Comparison of ENCODE assay signal across 10 mouse cellular contexts in genomic region chr1:24230428-24230827, GRCm38 (mm10). TPM values are rescaled to one million over a fixed set of nuclear protein-coding genes. Genes with fewer than 3 reads are reported as not detected.
DNase-seq lines count a peak whose midpoint lies in the region; ATAC-seq lines count a peak whose summit lies in the region.
"Had no signal": no experiment of that assay in that cellular context is flagged by ENCODE, and none has a peak within 500 bp of the region (broad histone marks: within the 10 kb centered on the region; RNA-seq: fewer than 3 reads in every experiment).

No protein-coding gene starts in this region.

- no peak overlapping the region for H3K4me3 ChIP-seq in heart, embryonic 10.5 days
- no peak overlapping the region for H3K4me3 ChIP-seq in embryonic facial prominence, embryonic 15.5 days (replicated peaks)

- peaks cover 8% of the 10 kb centered on the region for H3K4me1 ChIP-seq in heart, embryonic 10.5 days
- H3K4me1 ChIP-seq in embryonic facial prominence, embryonic 15.5 days, result peaks cover 19% of the 10 kb centered on the region

- no peak for DNase-seq in heart, embryonic 10.5 days (ENCODE audit: low spot score)
- DNase-seq in heart, adult 9 months (ENCODE audit: low spot score in 2 of 2), result no peak
- DNase-seq in brain, adult 2 months (ENCODE audit: low read depth, low spot score), result peak; percentile 84
- DNase-seq in mesoderm, embryonic 11.5 days (ENCODE audit: low read depth, low spot score), result peak; percentile 54
- DNase-seq in heart, postnatal 36 days, result no peak
- no peak for DNase-seq in B cell, adult 2 months
- DNase-seq in thymus, postnatal 0 days (ENCODE audit: low spot score), result no peak

- WGBS in heart, embryonic 10.5 days, result 44% methylated on average over 8 of the region's 8 CpGs
- WGBS in embryonic facial prominence, embryonic 15.5 days, result 19% methylated on average over 8 of the region's 8 CpGs

- no peaks in the 10 kb centered on the region for H3K9me3 ChIP-seq in heart, embryonic 10.5 days
- H3K9me3 ChIP-seq in embryonic facial prominence, embryonic 15.5 days (replicated peaks), result no peaks in the 10 kb centered on the region

- peak overlapping the region; percentile 39 for H3K27ac ChIP-seq in heart, embryonic 10.5 days
- H3K27ac ChIP-seq in embryonic facial prominence, embryonic 15.5 days (replicated peaks), result no peak overlapping the region

- H3K36me3 ChIP-seq in heart, embryonic 10.5 days, result no peaks in the 10 kb centered on the region
- no peaks in the 10 kb centered on the region for H3K36me3 ChIP-seq in embryonic facial prominence, embryonic 15.5 days

- H3K4me2 ChIP-seq in embryonic facial prominence, embryonic 15.5 days (replicated peaks), result no peak overlapping the region

- ATAC-seq in embryonic facial prominence, embryonic 15.5 days (ENCODE audit: insufficient number of reproducible peaks, low FRiP score, low TSS enrichment, low read depth), result peak; percentile 84

- H3K9ac ChIP-seq in embryonic facial prominence, embryonic 15.5 days, result no peak overlapping the region

- H3K27me3 ChIP-seq in heart, embryonic 10.5 days (ENCODE audit: insufficient read depth, poor library complexity, severe bottlenecking), result no peaks in the 10 kb centered on the region
- no peaks in the 10 kb centered on the region for H3K27me3 ChIP-seq in embryonic facial prominence, embryonic 15.5 days

- intact Hi-C loops in heart, postnatal 36 days (cut with DNase I), result no loop called here

RNA-seq across cellular contexts. Expression of gene Col9a1, which starts 53.0 kb away (rescaled TPM):
- 19.4 and 48.7 TPM in 2 replicates for polyA plus RNA-seq in heart, embryonic 10.5 days (2016; fragmentation: Nextera tagmentation; extraction: Ambion mirVana)
- 55.2 and 86.5 TPM in 2 replicates for polyA plus RNA-seq in embryonic facial prominence, embryonic 15.5 days (2015; fragmentation: Nextera tagmentation; extraction: Ambion mirVana)
- under 1 TPM in 1 of 2 experiments, not detected in 1; 0.08 TPM for total RNA-seq in heart, postnatal 36 days (2021)
- polyA plus RNA-seq in thymus, postnatal 0 days (2015; fragmentation: Nextera tagmentation; extraction: Ambion mirVana), result 0.81 and 0.91 TPM in 2 replicates
- total RNA-seq: neutrophil, adult 5-6 weeks had no signal
- polyA plus RNA-seq: C2C12 had no signal

Comparison
In these comparisons a context has a peak if more than half of its experiments do, and no peak if none do; other contexts are left out.
1. DNase-seq: peak in brain, adult 2 months (single experiment) and mesoderm, embryonic 11.5 days (single experiment); none in heart, embryonic 10.5 days (single experiment), heart, adult 9 months (0 of 2), heart, postnatal 36 days (0 of 2), B cell, adult 2 months (0 of 2) and thymus, postnatal 0 days (single experiment).
2. RNA of gene Col9a1, which starts 53.0 kb away (polyA plus RNA-seq): 55.2 to 86.5 TPM in embryonic facial prominence, embryonic 15.5 days and 19.4 to 48.7 TPM in heart, embryonic 10.5 days; 0.81 to 0.91 TPM in thymus, postnatal 0 days; every median in the first group is over 10 times any median in the second.